In the genomic region with DNA sequence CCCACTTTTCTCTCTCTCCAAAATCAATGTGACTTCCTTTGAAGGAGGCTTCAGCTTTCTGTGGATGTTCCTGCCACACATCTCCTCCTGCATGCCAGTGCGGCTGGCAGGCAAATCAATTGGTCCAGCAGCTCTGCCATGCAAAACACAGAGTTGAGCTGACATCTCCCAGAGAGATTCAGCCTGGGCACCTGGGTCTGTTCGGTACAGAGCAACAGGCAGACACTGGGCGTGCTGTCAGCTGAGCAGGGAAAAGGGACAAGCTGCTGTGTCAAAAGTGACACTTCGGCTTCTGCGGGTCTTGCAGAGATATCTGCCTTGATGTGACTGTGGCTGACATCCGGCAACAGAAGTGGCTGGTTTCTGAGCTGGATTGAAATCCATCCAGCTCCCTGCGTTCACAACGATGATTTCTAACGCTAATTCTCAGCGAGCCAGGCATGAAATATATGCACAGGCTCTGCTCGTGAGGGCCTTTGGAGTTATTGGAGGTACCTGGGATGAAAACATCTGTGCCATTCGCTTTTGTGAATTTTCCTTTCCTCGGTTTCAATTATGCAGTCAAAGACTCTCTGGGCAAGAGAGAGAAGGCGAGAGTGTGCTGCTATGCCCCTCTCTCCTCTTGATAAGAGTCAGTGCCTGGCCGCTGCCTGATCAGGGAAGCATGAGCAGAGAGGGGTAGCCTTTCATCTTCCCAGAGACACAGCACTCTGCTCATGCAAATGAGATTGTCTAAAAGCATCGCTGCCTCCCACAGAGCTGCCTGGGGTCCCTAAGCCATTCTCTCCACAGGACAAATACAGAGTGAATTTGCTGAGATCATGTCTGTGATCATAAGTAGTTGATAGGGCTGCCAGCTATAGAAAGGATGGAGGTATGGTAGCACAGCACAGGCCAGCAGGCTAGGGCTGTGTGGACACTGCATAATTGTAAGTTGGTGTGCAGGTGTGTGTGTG, we compare ENCODE assay signal across 10 mouse cellular contexts.
A peak's percentile ranks its signal among the peaks of the same experiment; 100 is the strongest.
DNase-seq lines count a peak whose midpoint lies in the region; ATAC-seq lines count a peak whose summit lies in the region.
"Had no signal": no experiment of that assay in that cellular context is flagged by ENCODE, and none has a peak within 500 bp of the region (broad histone marks: within the 10 kb centered on the region; RNA-seq: fewer than 3 reads in every experiment).

No protein-coding gene starts in this region.

- WGBS in heart, embryonic 12.5 days, result 22% methylated on average over 16 of the region's 16 CpGs
- 15% methylated on average over 16 of the region's 16 CpGs for WGBS in forebrain, embryonic 14.5 days

- peaks cover 14% of the 10 kb centered on the region for H3K4me1 ChIP-seq in heart, embryonic 12.5 days (replicated peaks)
- H3K4me1 ChIP-seq in forebrain, embryonic 14.5 days (ENCODE audit: control insufficient read depth, insufficient read depth, low read length), result peaks cover 12% of the 10 kb centered on the region

- intact Hi-C loops in left cerebral cortex, postnatal 4 days (cut with DNase I), result no loop called here
- intact Hi-C loops in gastrocnemius, postnatal 14 days (cut with DNase I; ENCODE audit: low total_unique reads), result no loop called here

- H3K9me3 ChIP-seq in heart, embryonic 12.5 days (replicated peaks), result no peaks in the 10 kb centered on the region
- no peaks in the 10 kb centered on the region for H3K9me3 ChIP-seq in forebrain, embryonic 14.5 days (replicated peaks; ENCODE audit: control insufficient read depth, low read length)

- no peak overlapping the region for H3K27ac ChIP-seq in heart, embryonic 12.5 days (ENCODE audit: poor library complexity, severe bottlenecking)
- peak overlapping the region; percentile 72 for H3K27ac ChIP-seq in forebrain, embryonic 14.5 days (ENCODE audit: low read depth, low read length)
- H3K27ac ChIP-seq: gastrocnemius, adult 2 months had no signal

- H3K27me3 ChIP-seq in heart, embryonic 12.5 days (replicated peaks), result no peaks in the 10 kb centered on the region
- no peaks in the 10 kb centered on the region for H3K27me3 ChIP-seq in forebrain, embryonic 14.5 days (replicated peaks; ENCODE audit: control insufficient read depth, insufficient read depth, low read length)

- no peak overlapping the region for H3K9ac ChIP-seq in heart, embryonic 12.5 days
- peak overlapping the region; percentile 43; the same call in 1 of the 2 replicates for H3K9ac ChIP-seq in forebrain, embryonic 14.5 days (ENCODE audit: low read length)

- no peak for DNase-seq in heart, adult 8-10 months (ENCODE audit: low spot score)
- peak; percentile 43 for DNase-seq in MN1 (ENCODE audit: low spot score)
- DNase-seq in forebrain, embryonic 14.5 days (ENCODE audit: low spot score), result peak; percentile 50
- peak; percentile 46 for DNase-seq in left cerebral cortex, postnatal 4 days
- DNase-seq in adrenal gland, adult (ENCODE audit: inconsistent age in 2 of 2, low spot score in 1 of 2), result no peak
- DNase-seq in testis, postnatal 14 days (ENCODE audit: low spot score), result no peak
- no peak for DNase-seq in gastrocnemius, postnatal 14 days
- DNase-seq: gastrocnemius, adult 2 months; thymus, postnatal 36 days had no signal

- ATAC-seq in heart, embryonic 12.5 days (ENCODE audit: insufficient number of reproducible peaks, low FRiP score), result no peak
- ATAC-seq in forebrain, embryonic 14.5 days, result peak; percentile 68

- no peaks in the 10 kb centered on the region for H3K36me3 ChIP-seq in heart, embryonic 12.5 days
- no peaks in the 10 kb centered on the region for H3K36me3 ChIP-seq in forebrain, embryonic 14.5 days (ENCODE audit: control insufficient read depth, insufficient read depth, low read length)

- no peak overlapping the region for H3K4me3 ChIP-seq in heart, embryonic 12.5 days
- H3K4me3 ChIP-seq in forebrain, embryonic 14.5 days (ENCODE audit: low read depth, low read length), result no peak overlapping the region
- H3K4me3 ChIP-seq: gastrocnemius, adult 2 months had no signal

- peak overlapping the region; percentile 54 for H3K4me2 ChIP-seq in heart, embryonic 12.5 days
- peak overlapping the region; percentile 33 for H3K4me2 ChIP-seq in forebrain, embryonic 14.5 days (ENCODE audit: low read length)

Comparison
In these comparisons a context has a peak if more than half of its experiments do, and no peak if none do; other contexts are left out.
1. DNase-seq: peak in MN1 (single experiment), forebrain, embryonic 14.5 days (single experiment) and left cerebral cortex, postnatal 4 days (single experiment); none in heart, adult 8-10 months (single experiment), adrenal gland, adult (0 of 2), testis, postnatal 14 days (single experiment) and gastrocnemius, postnatal 14 days (single experiment).